Mouse (Mus musculus): ENCODE results near the gene Zfp354b. TPM values are rescaled to one million over a fixed set of nuclear protein-coding genes. Genes with fewer than 3 reads are reported as not detected.

Zfp354b gene
- 3.2 and 4.3 TPM in 2 replicates for polyA plus RNA-seq (2014; fragmentation: Nextera tagmentation; extraction: Ambion mirVana)

DNA sequence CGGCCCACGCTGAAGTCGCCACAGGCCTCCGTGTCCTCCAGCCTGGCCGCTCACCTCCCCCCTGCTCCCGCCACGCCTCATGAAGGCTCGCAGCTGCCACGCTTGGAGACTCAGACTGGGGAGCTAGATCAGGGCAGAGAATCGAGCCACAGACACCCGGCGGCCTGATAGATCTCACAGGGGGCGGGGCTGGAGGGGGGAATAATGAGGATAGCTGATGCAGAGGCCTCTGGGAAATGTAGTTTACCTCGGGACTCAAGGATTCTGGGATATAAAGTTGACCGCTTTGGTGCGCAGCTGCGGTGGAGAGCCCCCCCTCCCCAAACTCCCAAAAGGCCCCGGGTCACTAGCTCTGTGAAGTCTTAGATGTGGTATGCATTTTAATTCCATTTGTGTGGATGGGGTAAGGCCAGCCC is at the start of gene Zfp354b:
Gene Zfp354b, minus strand, starts transcription at position 183 of the 416 bp plus-strand sequence.
- peak; percentile 97 for ATAC-seq
- peak; percentile 97 for DNase-seq (ENCODE audit: low spot score)

DNA sequence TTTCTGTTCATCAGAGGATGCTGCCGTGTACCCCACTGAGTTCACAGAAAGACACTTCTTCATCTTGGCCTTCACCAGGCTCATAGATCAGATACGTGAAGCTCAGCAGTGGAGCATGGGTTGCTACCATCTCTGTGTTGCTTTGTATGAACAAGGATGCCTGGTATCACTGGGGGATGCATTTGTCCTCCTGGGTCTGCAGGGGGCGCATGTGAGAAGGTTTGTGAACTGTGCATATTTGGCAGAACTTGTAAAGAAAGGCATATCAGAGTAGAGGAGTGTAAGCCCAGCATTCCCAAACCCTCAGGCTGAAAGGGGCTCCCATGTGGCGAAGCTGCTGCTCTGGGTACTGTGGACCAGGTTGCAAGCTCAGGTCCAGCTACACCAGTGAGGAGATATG is 45.8 kb upstream of the Zfp354b start:
- H3K4me3 ChIP-seq (ENCODE audit: low read depth, low read length), result no peak overlapping the region
- H3K27ac ChIP-seq (ENCODE audit: low read depth, low read length), result no peak overlapping the region
- no peak overlapping the region for H3K9ac ChIP-seq (ENCODE audit: low read length)
- H3K36me3 ChIP-seq (ENCODE audit: control insufficient read depth, insufficient read depth, low read length), result no peaks in the 10 kb centered on the region
- no peaks in the 10 kb centered on the region for H3K4me1 ChIP-seq (ENCODE audit: control insufficient read depth, insufficient read depth, low read length)
- ATAC-seq (no peak), DNase-seq (ENCODE audit: low spot score) (no peak)
- no peaks in the 10 kb centered on the region for H3K9me3 ChIP-seq (replicated peaks; ENCODE audit: control insufficient read depth, low read length)
- H3K4me2 ChIP-seq (ENCODE audit: low read length), result no peak overlapping the region
- H3K27me3 ChIP-seq (replicated peaks; ENCODE audit: control insufficient read depth, insufficient read depth, low read length), result no peaks in the 10 kb centered on the region
- 64% methylated on average over 4 of the region's 4 CpGs for WGBS

More for the DNA sequence above, at the start of gene Zfp354b:
- peak within 1 kb of the TSS; percentile 74 for H3K9ac ChIP-seq (ENCODE audit: low read length)
- H3K27ac ChIP-seq (ENCODE audit: low read depth, low read length), result 0 out of 2 replicates have a peak within 1 kb of the TSS, but pooled peaks have one; percentile 36
- H3K4me2 ChIP-seq (ENCODE audit: low read length), result peak within 1 kb of the TSS; percentile 70
- H3K27me3 ChIP-seq (replicated peaks; ENCODE audit: control insufficient read depth, insufficient read depth, low read length), result no peaks in the 10 kb centered on the region
- H3K4me1 ChIP-seq (ENCODE audit: control insufficient read depth, insufficient read depth, low read length), result 0 out of 2 replicates have a peak, but pooled peaks cover 2% of the 10 kb centered on the region
- H3K36me3 ChIP-seq (ENCODE audit: control insufficient read depth, insufficient read depth, low read length), result no peaks in the 10 kb centered on the region
- H3K4me3 ChIP-seq (ENCODE audit: low read depth, low read length), result peak within 1 kb of the TSS; percentile 56
- no peaks in the 10 kb centered on the region for H3K9me3 ChIP-seq (replicated peaks; ENCODE audit: control insufficient read depth, low read length)
- WGBS, result under 1% methylated on average over 18 of the region's 18 CpGs

DNA sequence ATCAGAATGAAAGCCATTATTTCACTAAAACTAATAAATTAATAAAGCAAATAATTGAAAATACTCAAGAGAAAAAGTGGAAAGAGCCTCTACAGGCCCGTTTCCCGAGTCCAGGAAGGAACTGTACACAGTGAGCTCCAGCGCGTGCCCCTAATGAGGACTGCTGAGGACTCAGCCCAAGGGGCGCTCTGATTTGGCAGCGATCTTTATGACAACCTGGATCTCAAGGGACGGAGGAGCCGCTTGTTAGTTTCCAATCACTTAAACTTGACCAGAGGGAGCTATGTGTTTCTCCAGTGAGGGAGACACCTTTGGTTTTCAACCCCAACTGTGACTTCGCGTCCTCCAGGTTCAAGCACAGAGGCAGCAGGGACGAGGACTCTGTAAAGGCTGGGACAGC is 34.8 kb upstream of the Zfp354b start, which contains the start of gene Olfr1378:
Gene Olfr1378, plus strand, starts transcription at position 301 of the 400 bp plus-strand sequence.
- ATAC-seq (no peak), DNase-seq (ENCODE audit: low spot score) (no peak)
- Histone ChIP-seq H3K9ac (ENCODE audit: low read length) (no peak within 1 kb of the TSS), H3K4me3 (ENCODE audit: low read depth, low read length) (no peak within 1 kb of the TSS), H3K4me1 (ENCODE audit: control insufficient read depth, insufficient read depth, low read length) (no peaks in the 10 kb centered on the region), H3K27ac (ENCODE audit: low read depth, low read length) (no peak within 1 kb of the TSS), H3K4me2 (ENCODE audit: low read length) (no peak within 1 kb of the TSS), H3K36me3 (ENCODE audit: control insufficient read depth, insufficient read depth, low read length) (no peaks in the 10 kb centered on the region), H3K9me3 (replicated peaks; ENCODE audit: control insufficient read depth, low read length) (no peaks in the 10 kb centered on the region), H3K27me3 (replicated peaks; ENCODE audit: control insufficient read depth, insufficient read depth, low read length) (no peaks in the 10 kb centered on the region)
- 87% methylated on average over 11 of the region's 11 CpGs for WGBS

DNA sequence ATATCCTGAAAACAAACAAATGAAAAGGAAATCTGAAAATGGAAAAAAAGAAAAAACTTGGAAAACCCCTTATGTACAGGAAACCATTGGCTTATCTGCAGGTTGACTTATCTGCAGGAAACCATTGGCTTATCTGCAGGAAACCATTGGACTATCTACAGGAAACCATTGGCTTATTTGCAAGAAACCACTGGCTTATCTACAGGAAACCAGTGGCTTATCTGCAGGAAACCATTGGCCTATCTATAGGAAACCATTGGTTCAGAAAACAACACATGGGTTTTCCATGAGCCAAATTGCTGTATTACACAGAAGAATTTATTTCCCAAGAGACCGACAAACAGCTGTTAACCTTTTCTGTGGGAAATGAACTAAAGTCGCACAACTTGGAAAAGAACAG is 33.5 kb upstream of the Zfp354b start:
- H3K27ac ChIP-seq (ENCODE audit: low read depth, low read length), result no peak overlapping the region
- H3K9me3 ChIP-seq (replicated peaks; ENCODE audit: control insufficient read depth, low read length), result no peaks in the 10 kb centered on the region
- ATAC-seq (no peak), DNase-seq (ENCODE audit: low spot score) (no peak)
- H3K36me3 ChIP-seq (ENCODE audit: control insufficient read depth, insufficient read depth, low read length), result no peaks in the 10 kb centered on the region
- no peak overlapping the region for H3K4me3 ChIP-seq (ENCODE audit: low read depth, low read length)
- 82% methylated on average over 2 of the region's 2 CpGs for WGBS
- no peaks in the 10 kb centered on the region for H3K4me1 ChIP-seq (ENCODE audit: control insufficient read depth, insufficient read depth, low read length)
- H3K9ac ChIP-seq (ENCODE audit: low read length), result no peak overlapping the region
- no peaks in the 10 kb centered on the region for H3K27me3 ChIP-seq (replicated peaks; ENCODE audit: control insufficient read depth, insufficient read depth, low read length)
- no peak overlapping the region for H3K4me2 ChIP-seq (ENCODE audit: low read length)

DNA sequence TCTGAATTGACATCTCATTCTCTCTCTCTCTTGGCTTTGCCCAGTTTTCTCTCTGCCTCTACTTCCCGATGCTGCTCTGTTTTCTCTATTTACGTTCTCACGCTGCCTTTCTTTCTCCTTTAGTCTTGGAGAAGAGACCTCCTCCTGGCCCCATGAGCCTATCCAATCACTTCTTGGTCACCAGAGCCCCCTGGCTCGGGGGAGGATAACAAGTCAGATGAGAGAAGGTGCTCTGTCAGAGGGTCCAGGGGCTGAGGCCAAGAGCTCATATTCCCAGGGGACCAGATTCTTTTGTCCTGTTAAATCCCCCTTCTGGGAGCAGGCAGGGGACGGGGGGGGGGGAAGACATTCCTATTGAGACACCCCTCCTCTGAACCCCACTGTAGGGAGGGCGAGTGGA is 22.2 kb upstream of the Zfp354b start, which contains the start of gene Prop1:
Gene Prop1, minus strand, starts transcription at position 101 of the 400 bp plus-strand sequence.
- Histone ChIP-seq H3K9ac (ENCODE audit: low read length) (no peak within 1 kb of the TSS), H3K4me3 (ENCODE audit: low read depth, low read length) (no peak within 1 kb of the TSS), H3K27ac (ENCODE audit: low read depth, low read length) (no peak within 1 kb of the TSS), H3K4me2 (ENCODE audit: low read length) (no peak within 1 kb of the TSS), H3K27me3 (replicated peaks; ENCODE audit: control insufficient read depth, insufficient read depth, low read length) (no peaks in the 10 kb centered on the region), H3K36me3 (ENCODE audit: control insufficient read depth, insufficient read depth, low read length) (no peaks in the 10 kb centered on the region), H3K9me3 (replicated peaks; ENCODE audit: control insufficient read depth, low read length) (no peaks in the 10 kb centered on the region), H3K4me1 (ENCODE audit: control insufficient read depth, insufficient read depth, low read length) (no peaks in the 10 kb centered on the region)
- 68% methylated on average over 6 of the region's 6 CpGs for WGBS
- DNase-seq (ENCODE audit: low spot score), result no peak
- ATAC-seq, result no peak

DNA sequence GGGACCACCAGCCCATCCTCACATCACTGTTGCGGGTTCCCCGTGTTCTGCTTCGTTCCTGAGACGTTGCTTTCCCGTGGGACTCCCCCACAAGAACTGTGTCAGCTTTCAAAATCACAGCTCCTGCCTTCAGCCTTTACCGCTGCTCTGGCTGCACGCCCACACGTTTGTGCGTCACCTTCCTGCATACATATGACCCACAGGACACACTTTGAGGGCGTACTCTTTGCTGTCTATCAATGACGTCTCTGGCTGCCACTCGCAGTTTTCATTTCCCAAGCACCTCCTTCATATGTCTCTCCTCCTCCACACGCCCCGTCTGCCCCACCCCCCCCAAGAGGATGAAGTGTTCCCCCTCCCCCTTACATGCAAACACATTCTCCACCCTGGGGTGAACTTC is 20.9 kb upstream of the Zfp354b start:
- DNase-seq (ENCODE audit: low spot score), result no peak
- Histone ChIP-seq H3K4me2 (ENCODE audit: low read length) (no peak overlapping the region), H3K9ac (ENCODE audit: low read length) (no peak overlapping the region), H3K4me3 (ENCODE audit: low read depth, low read length) (no peak overlapping the region), H3K27me3 (replicated peaks; ENCODE audit: control insufficient read depth, insufficient read depth, low read length) (no peaks in the 10 kb centered on the region), H3K9me3 (replicated peaks; ENCODE audit: control insufficient read depth, low read length) (no peaks in the 10 kb centered on the region), H3K36me3 (ENCODE audit: control insufficient read depth, insufficient read depth, low read length) (no peaks in the 10 kb centered on the region), H3K27ac (ENCODE audit: low read depth, low read length) (no peak overlapping the region), H3K4me1 (ENCODE audit: control insufficient read depth, insufficient read depth, low read length) (no peaks in the 10 kb centered on the region)
- WGBS, result 83% methylated on average over 14 of the region's 14 CpGs
- ATAC-seq, result no peak

DNA sequence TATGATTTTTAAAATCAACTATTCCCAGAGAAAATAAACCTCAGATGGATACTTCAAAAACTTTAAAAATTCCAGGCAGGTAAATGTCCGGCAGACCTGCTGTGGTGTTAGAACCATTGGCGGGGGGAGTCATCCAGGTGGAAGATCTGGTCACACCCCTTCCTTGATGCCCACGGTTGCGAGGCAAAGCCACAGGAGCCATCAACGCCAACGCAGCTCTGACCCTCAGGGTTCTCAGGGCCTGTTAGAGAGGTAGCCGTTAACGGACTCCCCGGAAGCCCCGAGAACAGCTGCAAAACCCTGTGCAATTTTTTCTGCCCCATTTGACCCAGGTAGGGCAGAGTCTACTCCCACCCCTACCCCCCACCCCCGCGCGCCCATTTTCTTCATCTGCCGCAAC is 12.1 kb upstream of the Zfp354b start, which contains the start of gene 4933414I15Rik:
Gene 4933414I15Rik, minus strand, starts transcription at position 260 of the 400 bp plus-strand sequence.
- no peaks in the 10 kb centered on the region for H3K27me3 ChIP-seq (replicated peaks; ENCODE audit: control insufficient read depth, insufficient read depth, low read length)
- H3K4me2 ChIP-seq (ENCODE audit: low read length), result no peak within 1 kb of the TSS
- no peak within 1 kb of the TSS for H3K27ac ChIP-seq (ENCODE audit: low read depth, low read length)
- H3K4me3 ChIP-seq (ENCODE audit: low read depth, low read length), result no peak within 1 kb of the TSS
- H3K36me3 ChIP-seq (ENCODE audit: control insufficient read depth, insufficient read depth, low read length), result no peaks in the 10 kb centered on the region
- H3K9me3 ChIP-seq (replicated peaks; ENCODE audit: control insufficient read depth, low read length), result no peaks in the 10 kb centered on the region
- DNase-seq (ENCODE audit: low spot score), result no peak
- no peak within 1 kb of the TSS for H3K9ac ChIP-seq (ENCODE audit: low read length)
- no peaks in the 10 kb centered on the region for H3K4me1 ChIP-seq (ENCODE audit: control insufficient read depth, insufficient read depth, low read length)
- 82% methylated on average over 14 of the region's 14 CpGs for WGBS
- no peak for ATAC-seq

DNA sequence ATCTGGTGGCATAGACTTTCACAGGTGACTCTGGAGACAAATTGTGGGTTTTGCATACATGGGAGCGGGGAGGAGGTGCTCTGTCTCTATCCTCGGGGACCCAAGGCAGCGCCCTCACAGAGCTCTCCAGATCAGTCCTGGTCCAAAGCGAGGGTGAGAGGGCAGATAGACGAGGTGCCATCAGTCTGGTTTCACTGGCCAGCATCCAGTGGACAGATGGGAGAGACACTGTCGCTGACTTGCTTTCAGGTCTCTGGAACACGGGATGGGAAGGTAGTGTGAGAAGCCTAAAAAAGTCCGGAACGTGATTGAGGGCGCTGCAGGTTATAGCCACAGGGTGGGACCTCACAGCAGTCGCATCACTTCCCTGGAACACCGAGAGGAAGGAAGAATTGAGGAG is 11.0 kb upstream of the Zfp354b start:
- Histone ChIP-seq H3K4me1 (ENCODE audit: control insufficient read depth, insufficient read depth, low read length) (no peaks in the 10 kb centered on the region), H3K27me3 (replicated peaks; ENCODE audit: control insufficient read depth, insufficient read depth, low read length) (no peaks in the 10 kb centered on the region), H3K27ac (ENCODE audit: low read depth, low read length) (no peak overlapping the region), H3K4me3 (ENCODE audit: low read depth, low read length) (no peak overlapping the region), H3K4me2 (ENCODE audit: low read length) (no peak overlapping the region), H3K9me3 (replicated peaks; ENCODE audit: control insufficient read depth, low read length) (no peaks in the 10 kb centered on the region), H3K9ac (ENCODE audit: low read length) (no peak overlapping the region), H3K36me3 (ENCODE audit: control insufficient read depth, insufficient read depth, low read length) (no peaks in the 10 kb centered on the region)
- no peak for ATAC-seq
- 76% methylated on average over 12 of the region's 12 CpGs for WGBS
- DNase-seq (ENCODE audit: low spot score), result no peak

DNA sequence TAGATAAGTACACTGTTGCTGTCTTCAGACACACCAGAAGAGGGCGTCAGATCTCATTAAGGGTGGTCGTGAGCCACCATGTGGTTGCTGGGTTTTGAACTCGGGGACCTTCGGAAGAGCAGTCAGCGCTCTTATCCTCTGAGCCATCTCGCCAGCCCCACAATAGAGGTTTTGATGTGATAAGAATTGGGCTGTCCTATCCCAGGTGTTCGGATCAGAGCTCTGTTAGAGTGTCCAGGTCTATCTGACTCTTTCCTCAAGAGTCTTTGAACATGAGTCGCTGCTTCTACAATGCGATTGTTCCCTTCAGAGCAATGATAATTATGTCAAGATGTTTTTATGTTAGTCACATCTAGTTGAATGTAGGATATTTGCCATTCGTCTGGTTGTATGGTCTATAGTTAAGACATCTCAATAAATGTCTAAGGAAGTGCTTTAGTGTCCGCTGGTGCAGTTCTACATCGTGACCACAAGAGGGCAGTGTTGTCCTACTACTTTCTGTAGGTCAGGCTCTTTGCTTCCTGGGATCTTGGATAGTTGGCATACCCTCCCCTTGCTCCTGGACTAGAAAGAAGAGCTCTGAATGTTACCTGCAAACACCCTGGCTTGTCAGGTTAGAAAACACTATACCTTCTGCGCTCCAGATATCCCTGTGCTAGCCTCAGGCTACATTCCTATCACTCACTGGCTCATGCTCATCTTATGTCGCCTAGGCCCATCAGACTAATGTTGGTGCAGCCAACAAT is 8.4 kb upstream of the Zfp354b start:
- 37% methylated on average over 14 of the region's 14 CpGs for WGBS
- Histone ChIP-seq H3K4me3 (ENCODE audit: low read depth, low read length) (no peak overlapping the region), H3K36me3 (ENCODE audit: control insufficient read depth, insufficient read depth, low read length) (no peaks in the 10 kb centered on the region), H3K9ac (ENCODE audit: low read length) (no peak overlapping the region), H3K27ac (ENCODE audit: low read depth, low read length) (no peak overlapping the region), H3K27me3 (replicated peaks; ENCODE audit: control insufficient read depth, insufficient read depth, low read length) (no peaks in the 10 kb centered on the region), H3K9me3 (replicated peaks; ENCODE audit: control insufficient read depth, low read length) (no peaks in the 10 kb centered on the region), H3K4me1 (ENCODE audit: control insufficient read depth, insufficient read depth, low read length) (no peaks in the 10 kb centered on the region), H3K4me2 (ENCODE audit: low read length) (no peak overlapping the region)
- DNase-seq (ENCODE audit: low spot score) (peak; percentile 83), ATAC-seq (peak; percentile 42)
